8 mouse cellular contexts compared by ENCODE assay signal in genomic region chr6:92446662-92447061, GRCm38 (mm10).
DNase-seq lines count a peak whose midpoint lies in the region; ATAC-seq and TF ChIP-seq lines count a peak whose summit lies in the region.

No protein-coding gene starts in this region.

- H3K9ac ChIP-seq in hindbrain, postnatal 0 days (replicated peaks; ENCODE audit: low read length) = no peak overlapping the region
- no peak overlapping the region for H3K9ac ChIP-seq in hindbrain, embryonic 14.5 days
- no peak overlapping the region for H3K9ac ChIP-seq in hindbrain, embryonic 16.5 days (ENCODE audit: low read depth, low read length)

- no peak overlapping the region for H3K4me2 ChIP-seq in hindbrain, postnatal 0 days (ENCODE audit: low read depth, low read length)
- no peak overlapping the region for H3K4me2 ChIP-seq in hindbrain, embryonic 14.5 days (replicated peaks)
- no peak overlapping the region for H3K4me2 ChIP-seq in hindbrain, embryonic 16.5 days (ENCODE audit: low read length)

- H3K4me1 ChIP-seq in hindbrain, postnatal 0 days (ENCODE audit: insufficient read depth, low read length) = 0 out of 2 replicates have a peak, but pooled peaks cover 4% of the 10 kb centered on the region
- no peaks in the 10 kb centered on the region for H3K4me1 ChIP-seq in hindbrain, embryonic 14.5 days (replicated peaks; ENCODE audit: control insufficient read depth, insufficient read depth, low read length)
- peaks cover 14% of the 10 kb centered on the region; the same call in 1 of the 2 replicates for H3K4me1 ChIP-seq in heart, embryonic 10.5 days
- no peaks in the 10 kb centered on the region for H3K4me1 ChIP-seq in hindbrain, embryonic 16.5 days (ENCODE audit: control insufficient read depth, insufficient read depth, low read depth, low read length)
- 0 out of 2 replicates have a peak, but pooled peaks cover 4% of the 10 kb centered on the region for H3K4me1 ChIP-seq in forebrain, embryonic 10.5 days

- no peak for TF ChIP-seq CTCF in hindbrain, postnatal 0 days (IDR thresholded peaks at IDR 0.05; ENCODE audit: low read depth)

- no peak for DNase-seq in hindbrain, postnatal 0 days (ENCODE audit: low spot score)
- no peak for DNase-seq in hindbrain, embryonic 14.5 days (ENCODE audit: low spot score)
- DNase-seq in heart, embryonic 10.5 days (ENCODE audit: low spot score) = no peak
- peak; percentile 13 to 42 for DNase-seq in kidney, adult 8-10 months
- peak; percentile 48 for DNase-seq in lung, postnatal 14 days
- DNase-seq in neural tube, embryonic 10.5 days (ENCODE audit: extremely low spot score, low spot score) = no peak
- no peak for DNase-seq in forebrain, embryonic 10.5 days (ENCODE audit: extremely low spot score, low spot score)

- no peaks in the 10 kb centered on the region for H3K36me3 ChIP-seq in hindbrain, postnatal 0 days (ENCODE audit: insufficient read depth, low read length)
- H3K36me3 ChIP-seq in hindbrain, embryonic 14.5 days (replicated peaks; ENCODE audit: control insufficient read depth, insufficient read depth) = no peaks in the 10 kb centered on the region
- no peaks in the 10 kb centered on the region for H3K36me3 ChIP-seq in heart, embryonic 10.5 days
- no peaks in the 10 kb centered on the region for H3K36me3 ChIP-seq in hindbrain, embryonic 16.5 days (ENCODE audit: control insufficient read depth, insufficient read depth, low read length)
- no peaks in the 10 kb centered on the region for H3K36me3 ChIP-seq in forebrain, embryonic 10.5 days (replicated peaks)

- WGBS in hindbrain, postnatal 0 days = 56% methylated on average over 3 of the region's 3 CpGs
- WGBS in hindbrain, embryonic 14.5 days = 62% methylated on average over 3 of the region's 3 CpGs
- WGBS in heart, embryonic 10.5 days = 45% methylated on average over 3 of the region's 3 CpGs
- WGBS in hindbrain, embryonic 16.5 days = 66% methylated on average over 3 of the region's 3 CpGs
- 75% methylated on average over 3 of the region's 3 CpGs for WGBS in forebrain, embryonic 10.5 days

- ATAC-seq in hindbrain, postnatal 0 days = no peak
- ATAC-seq in hindbrain, embryonic 14.5 days (ENCODE audit: low FRiP score) = no peak
- ATAC-seq in hindbrain, embryonic 16.5 days = no peak

- H3K9me3 ChIP-seq in hindbrain, postnatal 0 days (ENCODE audit: low read length) = no peaks in the 10 kb centered on the region
- H3K9me3 ChIP-seq in hindbrain, embryonic 14.5 days (ENCODE audit: control insufficient read depth, low read length) = no peaks in the 10 kb centered on the region
- H3K9me3 ChIP-seq in heart, embryonic 10.5 days = no peaks in the 10 kb centered on the region
- no peaks in the 10 kb centered on the region for H3K9me3 ChIP-seq in hindbrain, embryonic 16.5 days (ENCODE audit: control insufficient read depth, low read length)
- no peaks in the 10 kb centered on the region for H3K9me3 ChIP-seq in forebrain, embryonic 10.5 days

- no peak overlapping the region for H3K4me3 ChIP-seq in hindbrain, postnatal 0 days (ENCODE audit: low read length)
- H3K4me3 ChIP-seq in hindbrain, embryonic 14.5 days (replicated peaks; ENCODE audit: low read length) = no peak overlapping the region
- no peak overlapping the region for H3K4me3 ChIP-seq in heart, embryonic 10.5 days
- no peak overlapping the region for H3K4me3 ChIP-seq in hindbrain, embryonic 16.5 days (ENCODE audit: low read length)
- no peak overlapping the region for H3K4me3 ChIP-seq in forebrain, embryonic 10.5 days

- peak overlapping the region; percentile 26; the same call in 1 of the 2 replicates for H3K27ac ChIP-seq in hindbrain, postnatal 0 days
- no peak overlapping the region for H3K27ac ChIP-seq in hindbrain, embryonic 14.5 days
- H3K27ac ChIP-seq in heart, embryonic 10.5 days = peak overlapping the region; percentile 57
- no peak overlapping the region for H3K27ac ChIP-seq in hindbrain, embryonic 16.5 days (ENCODE audit: low read depth, low read length)
- no peak overlapping the region for H3K27ac ChIP-seq in forebrain, embryonic 10.5 days

- no peaks in the 10 kb centered on the region for H3K27me3 ChIP-seq in hindbrain, postnatal 0 days (ENCODE audit: insufficient read depth, low read length)
- H3K27me3 ChIP-seq in hindbrain, embryonic 14.5 days (ENCODE audit: control insufficient read depth, insufficient read depth, low read length) = no peaks in the 10 kb centered on the region
- H3K27me3 ChIP-seq in heart, embryonic 10.5 days (ENCODE audit: insufficient read depth, poor library complexity, severe bottlenecking) = no peaks in the 10 kb centered on the region
- no peaks in the 10 kb centered on the region for H3K27me3 ChIP-seq in hindbrain, embryonic 16.5 days (replicated peaks; ENCODE audit: control insufficient read depth, insufficient read depth, low read length)
- H3K27me3 ChIP-seq in forebrain, embryonic 10.5 days (ENCODE audit: poor library complexity, severe bottlenecking) = no peaks in the 10 kb centered on the region

Comparison
In these comparisons a context has a peak if more than half of its experiments do, and no peak if none do; other contexts are left out.
1. H3K27ac ChIP-seq: peak in hindbrain, postnatal 0 days (single experiment) and heart, embryonic 10.5 days (single experiment); none in hindbrain, embryonic 14.5 days (single experiment), hindbrain, embryonic 16.5 days (single experiment) and forebrain, embryonic 10.5 days (single experiment).
2. DNase-seq: peak in kidney, adult 8-10 months (2 of 2) and lung, postnatal 14 days (single experiment); none in hindbrain, postnatal 0 days (single experiment), hindbrain, embryonic 14.5 days (single experiment), heart, embryonic 10.5 days (single experiment), neural tube, embryonic 10.5 days (single experiment) and forebrain, embryonic 10.5 days (single experiment).